Mouse (Mus musculus): ENCODE results near the gene Vgll1. TPM values are rescaled to one million over a fixed set of nuclear protein-coding genes. Genes with fewer than 3 reads are reported as not detected.

Vgll1 gene
- not detected in 2 replicates for polyA plus RNA-seq (2012; rRNA removed)

DNA sequence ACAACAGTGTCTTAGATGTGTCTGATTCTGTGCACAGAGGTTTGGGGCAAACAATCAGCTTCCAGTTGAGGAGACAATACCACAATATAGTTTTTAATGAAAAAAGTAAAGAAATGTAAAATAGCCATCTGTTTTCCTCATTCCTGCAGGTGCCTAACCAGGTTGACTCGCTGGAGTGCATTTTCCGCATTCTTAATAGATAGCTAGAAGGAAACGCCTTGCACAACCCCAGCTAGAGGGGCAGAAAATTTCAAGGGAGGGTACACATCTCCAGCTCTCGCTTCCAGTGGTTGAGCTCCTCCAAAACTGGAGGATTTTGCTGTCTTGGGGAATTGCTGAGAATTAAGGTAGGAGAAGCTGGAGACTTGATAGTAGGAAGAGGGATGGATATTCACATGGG, at the start of gene Vgll1:
Gene Vgll1, plus strand, starts transcription at position 301 of the 400 bp plus-strand sequence.
- Histone ChIP-seq H3K4me1 (ENCODE audit: control insufficient read depth, insufficient read depth, insufficient read length, low read length) (no peaks in the 10 kb centered on the region), H3K36me3 (ENCODE audit: control insufficient read depth, insufficient read depth, low read length) (no peaks in the 10 kb centered on the region), H3K27ac (ENCODE audit: insufficient read depth, low read depth, low read length) (no peak within 1 kb of the TSS), H3K4me3 (ENCODE audit: low read depth, low read length) (no peak within 1 kb of the TSS), H3K27me3 (ENCODE audit: control insufficient read depth, insufficient read depth, low read length) (no peaks in the 10 kb centered on the region)
- TF ChIP-seq CTCF (IDR thresholded peaks at IDR 0.05; ENCODE audit: extremely low read depth, insufficient read length, insufficient replicate concordance, low read depth, low read length) (no peak), POLR2A (IDR thresholded peaks at IDR 0.05; ENCODE audit: low read depth, low read length) (no peak)
- 53% methylated on average over 4 of the region's 4 CpGs for WGBS

DNA sequence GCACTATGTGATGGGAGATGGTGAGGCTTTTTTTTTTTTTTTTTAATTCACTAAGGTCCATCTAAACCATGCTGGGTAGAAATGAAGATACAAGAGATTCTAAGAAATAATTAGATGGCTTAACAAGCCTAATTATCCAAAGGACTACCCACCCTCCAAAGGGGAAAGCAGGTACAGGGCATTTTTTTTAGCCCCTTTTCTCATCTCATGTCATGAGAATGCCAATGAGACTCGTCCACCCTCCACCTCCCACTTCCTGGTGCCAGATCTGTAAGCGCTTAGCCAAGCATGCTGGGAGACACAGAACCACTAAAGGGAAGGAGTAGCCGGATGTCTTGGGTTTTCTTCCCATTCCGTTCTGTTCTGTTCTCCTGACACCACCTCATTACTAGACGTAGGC, 45.1 kb upstream of the Vgll1 start, which contains the start of gene Brs3:
Gene Brs3, plus strand, starts transcription at position 301 of the 400 bp plus-strand sequence.
- H3K27ac ChIP-seq (ENCODE audit: insufficient read depth, low read depth, low read length) = no peak within 1 kb of the TSS
- H3K4me1 ChIP-seq (ENCODE audit: control insufficient read depth, insufficient read depth, insufficient read length, low read length) = no peaks in the 10 kb centered on the region
- H3K27me3 ChIP-seq (ENCODE audit: control insufficient read depth, insufficient read depth, low read length) = no peaks in the 10 kb centered on the region
- TF ChIP-seq POLR2A (IDR thresholded peaks at IDR 0.05; ENCODE audit: low read depth, low read length) (no peak), CTCF (IDR thresholded peaks at IDR 0.05; ENCODE audit: extremely low read depth, insufficient read length, insufficient replicate concordance, low read depth, low read length) (no peak)
- H3K4me3 ChIP-seq (ENCODE audit: low read depth, low read length) = no peak within 1 kb of the TSS
- WGBS = 73% methylated on average over 5 of the region's 5 CpGs
- H3K36me3 ChIP-seq (ENCODE audit: control insufficient read depth, insufficient read depth, low read length) = no peaks in the 10 kb centered on the region

DNA sequence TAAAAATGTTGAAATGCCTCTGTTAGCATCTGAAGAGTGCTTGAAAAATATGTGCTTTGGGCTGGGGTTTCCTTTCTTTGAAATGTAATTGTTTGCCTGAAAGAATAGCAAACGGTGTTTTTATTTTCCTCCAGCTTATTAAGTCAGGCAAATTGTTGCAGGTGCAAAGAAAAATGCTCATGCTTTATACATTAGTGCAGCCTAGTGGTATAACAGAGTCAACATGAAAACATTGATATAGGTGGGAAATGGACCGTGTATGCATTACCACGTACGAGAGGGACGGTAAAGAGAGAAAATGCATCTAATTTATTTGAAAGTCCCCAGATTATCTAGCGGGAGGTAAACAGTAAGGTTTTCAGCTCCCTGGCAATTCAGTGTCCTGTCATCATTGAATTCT, 44.0 kb upstream of the Vgll1 start:
- 73% methylated on average over 6 of the region's 6 CpGs for WGBS
- Histone ChIP-seq H3K36me3 (ENCODE audit: control insufficient read depth, insufficient read depth, low read length) (no peaks in the 10 kb centered on the region), H3K4me1 (ENCODE audit: control insufficient read depth, insufficient read depth, insufficient read length, low read length) (no peaks in the 10 kb centered on the region), H3K27me3 (ENCODE audit: control insufficient read depth, insufficient read depth, low read length) (no peaks in the 10 kb centered on the region), H3K4me3 (ENCODE audit: low read depth, low read length) (no peak overlapping the region), H3K27ac (ENCODE audit: insufficient read depth, low read depth, low read length) (no peak overlapping the region)
- no peak for TF ChIP-seq POLR2A (IDR thresholded peaks at IDR 0.05; ENCODE audit: low read depth, low read length)
- TF ChIP-seq CTCF (IDR thresholded peaks at IDR 0.05; ENCODE audit: extremely low read depth, insufficient read length, insufficient replicate concordance, low read depth, low read length) = no peak

DNA sequence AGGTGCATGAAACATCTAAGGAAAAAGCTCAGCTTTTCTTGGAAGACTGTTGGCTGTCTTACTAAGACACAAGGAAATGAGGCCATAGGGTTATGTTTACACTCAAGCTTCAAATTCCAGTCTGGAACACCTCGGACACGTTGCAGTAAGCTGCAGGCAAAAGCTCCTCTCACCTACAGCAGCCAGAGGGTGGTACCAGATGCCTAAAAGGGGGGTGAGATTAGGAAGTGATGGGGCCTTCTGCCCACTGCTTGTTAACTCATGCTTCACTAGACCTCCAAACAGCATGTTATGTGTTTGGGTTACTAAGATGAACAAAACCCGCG, 35.1 kb upstream of the Vgll1 start:
- H3K4me3 ChIP-seq (ENCODE audit: low read depth, low read length) = peak overlapping the region; percentile 92
- no peaks in the 10 kb centered on the region for H3K4me1 ChIP-seq (ENCODE audit: control insufficient read depth, insufficient read depth, insufficient read length, low read length)
- WGBS = 14% methylated on average over 4 of the region's 4 CpGs
- no peaks in the 10 kb centered on the region for H3K27me3 ChIP-seq (ENCODE audit: control insufficient read depth, insufficient read depth, low read length)
- H3K36me3 ChIP-seq (ENCODE audit: control insufficient read depth, insufficient read depth, low read length) = peaks cover 4% of the 10 kb centered on the region; the same call in 1 of the 2 replicates
- TF ChIP-seq POLR2A (IDR thresholded peaks at IDR 0.05; ENCODE audit: low read depth, low read length) (no peak), CTCF (IDR thresholded peaks at IDR 0.05; ENCODE audit: extremely low read depth, insufficient read length, insufficient replicate concordance, low read depth, low read length) (no peak)
- peak overlapping the region; percentile 89; the same call in 1 of the 2 replicates for H3K27ac ChIP-seq (ENCODE audit: insufficient read depth, low read depth, low read length)

DNA sequence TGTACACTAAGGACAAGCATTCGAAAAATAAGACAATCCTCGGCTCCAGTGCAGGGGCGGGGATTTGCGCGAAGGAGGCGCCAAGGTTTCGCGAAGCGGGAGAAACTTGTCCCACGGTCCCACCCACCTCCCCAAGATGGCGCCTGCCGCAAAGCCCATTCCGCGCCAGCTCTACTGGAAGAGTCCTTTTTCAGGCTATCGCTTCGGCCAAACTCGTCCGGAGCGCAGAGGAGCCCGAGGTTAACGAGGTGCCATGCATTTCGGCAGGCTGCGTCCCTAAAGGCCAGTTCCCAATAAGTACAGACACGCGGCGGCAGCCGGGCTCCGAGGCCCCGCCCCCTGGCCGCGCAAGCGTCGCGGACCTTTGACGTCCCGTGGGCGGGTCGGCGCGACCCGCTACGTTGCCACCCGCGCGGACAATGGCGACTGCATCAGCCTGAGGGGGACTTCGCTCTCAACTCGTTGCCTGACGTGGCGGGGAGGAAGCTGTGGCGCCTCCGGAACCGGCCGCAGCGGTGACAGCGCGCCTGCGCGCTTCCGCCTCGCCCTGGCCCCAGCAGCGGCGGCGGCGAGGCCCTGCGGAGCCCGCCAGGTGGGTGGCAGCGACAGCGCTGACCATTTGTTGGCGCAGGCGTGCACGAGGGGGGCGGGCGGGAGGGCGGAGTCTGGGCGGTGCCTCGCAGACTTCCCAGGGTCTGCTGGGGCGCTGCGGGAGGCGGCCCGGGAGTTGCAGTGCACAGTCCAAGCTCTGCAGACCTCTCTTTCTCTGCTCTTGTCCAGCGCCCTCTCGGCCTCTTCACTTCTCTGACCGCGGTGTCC, 34.5 kb upstream of the Vgll1 start, which contains the start of gene Htatsf1:
Gene Htatsf1, plus strand, starts transcription at position 410 of the 819 bp plus-strand sequence.
- H3K36me3 ChIP-seq (ENCODE audit: control insufficient read depth, insufficient read depth, low read length) = peaks cover 5% of the 10 kb centered on the region; the same call in 1 of the 2 replicates
- H3K27ac ChIP-seq (ENCODE audit: insufficient read depth, low read depth, low read length) = peak within 1 kb of the TSS; percentile 89
- H3K4me1 ChIP-seq (ENCODE audit: control insufficient read depth, insufficient read depth, insufficient read length, low read length) = no peaks in the 10 kb centered on the region
- peak; percentile 33; the same call in 1 of the 2 replicates for TF ChIP-seq POLR2A (IDR thresholded peaks at IDR 0.05; ENCODE audit: low read depth, low read length)
- no peak for TF ChIP-seq CTCF (IDR thresholded peaks at IDR 0.05; ENCODE audit: extremely low read depth, insufficient read length, insufficient replicate concordance, low read depth, low read length)
- H3K27me3 ChIP-seq (ENCODE audit: control insufficient read depth, insufficient read depth, low read length) = no peaks in the 10 kb centered on the region
- peak within 1 kb of the TSS; percentile 92 for H3K4me3 ChIP-seq (ENCODE audit: low read depth, low read length)
- 19% methylated on average over 84 of the region's 85 CpGs for WGBS

DNA sequence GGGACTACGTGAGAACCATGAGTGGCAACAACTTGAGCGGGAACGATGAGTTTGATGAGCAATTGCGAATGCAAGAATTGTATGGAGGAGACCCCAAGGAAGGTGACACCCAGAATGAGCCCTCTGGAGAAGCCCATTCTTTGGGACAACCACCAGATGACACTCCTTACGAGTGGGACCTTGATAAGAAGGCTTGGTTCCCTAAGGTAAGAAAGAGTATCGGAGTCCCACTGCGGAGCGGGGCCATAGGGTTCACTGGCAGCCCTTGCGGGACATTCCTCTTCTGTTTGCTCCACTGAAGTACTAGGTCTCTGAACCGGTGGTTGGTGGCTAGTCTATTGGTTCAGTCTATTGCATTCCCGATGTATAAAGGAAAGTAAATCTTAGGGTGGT, 33.9 kb upstream of the Vgll1 start:
- peak overlapping the region; percentile 66; the same call in 1 of the 2 replicates for H3K27ac ChIP-seq (ENCODE audit: insufficient read depth, low read depth, low read length)
- 14% methylated on average over 11 of the region's 11 CpGs for WGBS
- H3K4me3 ChIP-seq (ENCODE audit: low read depth, low read length) = peak overlapping the region; percentile 92
- TF ChIP-seq CTCF (IDR thresholded peaks at IDR 0.05; ENCODE audit: extremely low read depth, insufficient read length, insufficient replicate concordance, low read depth, low read length) = no peak
- no peaks in the 10 kb centered on the region for H3K27me3 ChIP-seq (ENCODE audit: control insufficient read depth, insufficient read depth, low read length)
- peaks cover 5% of the 10 kb centered on the region; the same call in 1 of the 2 replicates for H3K36me3 ChIP-seq (ENCODE audit: control insufficient read depth, insufficient read depth, low read length)
- H3K4me1 ChIP-seq (ENCODE audit: control insufficient read depth, insufficient read depth, insufficient read length, low read length) = no peaks in the 10 kb centered on the region

DNA sequence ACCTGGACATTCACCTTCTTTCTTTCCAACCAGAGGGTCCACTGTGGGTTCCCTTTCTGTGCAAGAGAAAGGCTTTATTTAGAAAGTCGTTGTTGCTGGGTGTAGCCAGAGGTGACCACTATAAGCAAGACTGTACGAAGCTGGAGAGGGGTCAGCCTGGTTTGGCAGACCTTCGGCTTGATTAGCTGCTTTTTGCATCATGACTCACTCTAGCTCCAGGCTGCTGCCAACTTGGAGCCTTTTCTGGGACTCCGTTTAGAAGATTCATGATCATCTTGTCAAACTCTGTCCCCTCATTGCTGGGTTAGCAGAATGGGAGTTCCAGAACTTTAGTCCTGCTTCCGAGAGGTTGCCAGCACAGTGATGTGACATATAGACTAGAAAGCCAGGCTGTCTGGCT, 6.4 kb upstream of the Vgll1 start:
- no peaks in the 10 kb centered on the region for H3K36me3 ChIP-seq (ENCODE audit: control insufficient read depth, insufficient read depth, low read length)
- H3K4me1 ChIP-seq (ENCODE audit: control insufficient read depth, insufficient read depth, insufficient read length, low read length) = no peaks in the 10 kb centered on the region
- no peak overlapping the region for H3K27ac ChIP-seq (ENCODE audit: insufficient read depth, low read depth, low read length)
- H3K4me3 ChIP-seq (ENCODE audit: low read depth, low read length) = no peak overlapping the region
- WGBS = 75% methylated on average over 5 of the region's 5 CpGs
- no peaks in the 10 kb centered on the region for H3K27me3 ChIP-seq (ENCODE audit: control insufficient read depth, insufficient read depth, low read length)
- TF ChIP-seq POLR2A (IDR thresholded peaks at IDR 0.05; ENCODE audit: low read depth, low read length) (no peak), CTCF (IDR thresholded peaks at IDR 0.05; ENCODE audit: extremely low read depth, insufficient read length, insufficient replicate concordance, low read depth, low read length) (no peak)

All from small intestine, adult 2 months (tissue).